Mouse (Mus musculus): ENCODE results near the gene Eif4h. TPM values are rescaled to one million over a fixed set of nuclear protein-coding genes. Genes with fewer than 3 reads are reported as not detected.
A peak's percentile ranks its signal among the peaks of the same experiment; 100 is the strongest.

Gene Eif4h
- total and polyA plus RNA-seq, 2 experiments, result 134 to 139 TPM

DNA sequence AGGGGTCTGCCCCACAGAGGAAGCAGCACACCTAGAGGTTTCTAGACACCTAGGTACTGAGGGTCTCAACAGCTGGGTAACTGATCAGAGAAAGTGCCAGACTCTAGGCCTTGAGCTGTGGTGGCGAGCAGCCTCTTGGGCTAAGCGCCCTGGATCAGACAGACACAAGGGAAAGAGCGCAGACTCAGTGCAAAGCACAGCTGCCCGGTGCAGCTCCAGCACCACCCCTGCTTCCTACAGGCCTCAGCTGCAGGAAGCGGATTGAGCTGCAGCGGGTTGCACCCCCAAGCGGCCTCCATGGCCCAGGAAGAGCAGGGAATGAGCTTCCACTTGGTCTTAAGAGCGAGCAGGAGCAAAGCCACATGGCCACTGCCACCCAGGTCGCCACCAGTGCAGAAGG is 18.8 kb downstream of the Eif4h start:
- Histone ChIP-seq H3K4me3 (ENCODE audit: insufficient read depth, low read depth, low read length) (no peak overlapping the region), H3K36me3 (ENCODE audit: control insufficient read depth, insufficient read depth, low read length) (peaks cover 41% of the 10 kb centered on the region)
- WGBS, result 88% methylated on average over 9 of the region's 9 CpGs

DNA sequence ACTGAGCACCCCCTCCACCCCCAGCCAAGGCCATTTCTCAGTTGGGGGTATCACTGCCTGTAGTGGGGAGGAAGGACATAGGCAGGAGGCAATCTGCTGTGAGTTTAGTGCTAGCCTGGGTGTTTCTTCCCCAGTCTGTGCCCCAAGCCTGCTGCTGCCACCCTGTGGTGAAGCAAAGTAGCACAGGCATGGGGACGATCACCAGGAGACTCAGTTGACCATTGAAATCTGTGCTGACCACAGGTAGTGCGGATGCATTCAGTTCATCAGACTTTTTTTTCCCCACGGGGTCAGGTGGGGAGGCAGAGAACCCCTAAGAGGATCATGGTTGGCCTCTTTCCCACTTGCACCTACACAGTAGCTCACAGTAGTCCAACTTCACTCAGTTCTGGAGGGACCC is 22.2 kb downstream of the Eif4h start:
- Histone ChIP-seq H3K4me1 (ENCODE audit: control insufficient read depth, insufficient read depth, low read length) (no peaks in the 10 kb centered on the region), H3K4me3 (ENCODE audit: insufficient read depth, low read depth, low read length) (no peak overlapping the region), H3K9ac (ENCODE audit: low read depth, low read length) (no peak overlapping the region), H3K79me2 (ENCODE audit: control insufficient read depth, insufficient read depth, low read length) (no peaks in the 10 kb centered on the region), H3K27me3 (ENCODE audit: control insufficient read depth, insufficient read depth, low read length) (no peaks in the 10 kb centered on the region), H3K36me3 (ENCODE audit: control insufficient read depth, insufficient read depth, low read length) (peaks cover 18% of the 10 kb centered on the region; the same call in 1 of the 2 replicates), H3K27ac (replicated peaks; ENCODE audit: insufficient read depth, low read depth, low read length) (no peak overlapping the region)
- DNase-seq (ENCODE audit: extremely low read depth, low read depth, low spot score), result peak; percentile 39
- WGBS, result 45% methylated on average over 3 of the region's 3 CpGs
- TF ChIP-seq CTCF (IDR thresholded peaks at IDR 0.05; ENCODE audit: low read depth, low read length), result peak; percentile 99
- no peak for TF ChIP-seq POLR2A (IDR thresholded peaks at IDR 0.05; ENCODE audit: extremely low read depth, insufficient read depth, low read length)

More for the DNA sequence above, 18.8 kb downstream of the Eif4h start:
- no peak for TF ChIP-seq CTCF (IDR thresholded peaks at IDR 0.05; ENCODE audit: low read depth, low read length)
- no peak for TF ChIP-seq POLR2A (IDR thresholded peaks at IDR 0.05; ENCODE audit: extremely low read depth, insufficient read depth, low read length)
- Histone ChIP-seq H3K4me1 (ENCODE audit: control insufficient read depth, insufficient read depth, low read length) (no peaks in the 10 kb centered on the region), H3K27ac (replicated peaks; ENCODE audit: insufficient read depth, low read depth, low read length) (no peak overlapping the region), H3K27me3 (ENCODE audit: control insufficient read depth, insufficient read depth, low read length) (no peaks in the 10 kb centered on the region), H3K79me2 (ENCODE audit: control insufficient read depth, insufficient read depth, low read length) (no peaks in the 10 kb centered on the region), H3K9ac (ENCODE audit: low read depth, low read length) (no peak overlapping the region)
- DNase-seq (ENCODE audit: extremely low read depth, low read depth, low spot score), result no peak

DNA sequence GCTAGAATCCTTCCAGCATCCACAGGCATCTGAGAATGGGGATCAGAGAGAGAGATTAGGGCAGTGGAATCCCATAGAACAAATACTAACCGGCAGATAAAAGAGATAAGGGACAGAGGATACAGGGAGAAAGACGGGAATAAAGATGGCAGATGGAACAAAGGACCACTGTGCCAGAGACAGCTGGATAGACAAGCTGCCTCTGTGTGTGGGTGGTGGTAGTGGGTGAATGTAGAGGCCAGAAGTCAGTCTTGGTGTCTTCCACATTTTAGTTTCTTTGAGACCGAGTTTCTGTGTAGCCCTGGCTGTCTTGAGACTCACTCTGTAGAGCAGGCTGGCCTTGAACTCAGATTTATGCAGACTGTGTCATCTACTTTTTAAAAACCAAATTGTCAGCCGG is 23.5 kb downstream of the Eif4h start:
- Histone ChIP-seq H3K27me3 (ENCODE audit: control insufficient read depth, insufficient read depth, low read length) (no peaks in the 10 kb centered on the region), H3K27ac (replicated peaks; ENCODE audit: insufficient read depth, low read depth, low read length) (no peak overlapping the region), H3K79me2 (ENCODE audit: control insufficient read depth, insufficient read depth, low read length) (no peaks in the 10 kb centered on the region), H3K4me3 (ENCODE audit: insufficient read depth, low read depth, low read length) (no peak overlapping the region), H3K9ac (ENCODE audit: low read depth, low read length) (no peak overlapping the region), H3K36me3 (ENCODE audit: control insufficient read depth, insufficient read depth, low read length) (peaks cover 7% of the 10 kb centered on the region; the same call in 1 of the 2 replicates), H3K4me1 (ENCODE audit: control insufficient read depth, insufficient read depth, low read length) (no peaks in the 10 kb centered on the region)
- TF ChIP-seq POLR2A (IDR thresholded peaks at IDR 0.05; ENCODE audit: extremely low read depth, insufficient read depth, low read length) (no peak), CTCF (IDR thresholded peaks at IDR 0.05; ENCODE audit: low read depth, low read length) (no peak)
- no peak for DNase-seq (ENCODE audit: extremely low read depth, low read depth, low spot score)
- 63% methylated on average over 4 of the region's 4 CpGs for WGBS

DNA sequence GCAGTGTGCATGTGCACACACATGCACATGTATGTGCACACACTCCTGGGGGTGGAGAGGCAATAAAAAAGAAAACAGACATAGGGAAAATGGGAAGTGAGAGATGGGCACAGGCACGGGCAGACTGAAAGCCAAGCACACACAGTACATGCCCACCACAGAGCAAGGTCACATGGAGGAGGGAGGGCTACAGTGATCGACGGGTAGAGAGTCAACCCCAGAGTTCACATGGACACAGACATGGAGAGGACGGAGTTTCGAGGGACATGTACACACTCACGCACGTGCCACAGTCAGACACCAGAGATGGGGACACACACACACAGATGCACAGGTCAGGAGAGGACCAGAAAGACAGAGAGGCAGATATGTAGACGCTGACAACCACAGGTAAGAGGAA is 23.9 kb downstream of the Eif4h start:
- no peaks in the 10 kb centered on the region for H3K79me2 ChIP-seq (ENCODE audit: control insufficient read depth, insufficient read depth, low read length)
- WGBS, result 81% methylated on average over 8 of the region's 8 CpGs
- no peak for TF ChIP-seq CTCF (IDR thresholded peaks at IDR 0.05; ENCODE audit: low read depth, low read length)
- no peak for TF ChIP-seq POLR2A (IDR thresholded peaks at IDR 0.05; ENCODE audit: extremely low read depth, insufficient read depth, low read length)
- DNase-seq (ENCODE audit: extremely low read depth, low read depth, low spot score), result no peak
- no peaks in the 10 kb centered on the region for H3K4me1 ChIP-seq (ENCODE audit: control insufficient read depth, insufficient read depth, low read length)
- no peaks in the 10 kb centered on the region for H3K27me3 ChIP-seq (ENCODE audit: control insufficient read depth, insufficient read depth, low read length)
- H3K4me3 ChIP-seq (ENCODE audit: insufficient read depth, low read depth, low read length), result no peak overlapping the region
- peaks cover 4% of the 10 kb centered on the region; the same call in 1 of the 2 replicates for H3K36me3 ChIP-seq (ENCODE audit: control insufficient read depth, insufficient read depth, low read length)
- H3K27ac ChIP-seq (replicated peaks; ENCODE audit: insufficient read depth, low read depth, low read length), result no peak overlapping the region
- no peak overlapping the region for H3K9ac ChIP-seq (ENCODE audit: low read depth, low read length)

DNA sequence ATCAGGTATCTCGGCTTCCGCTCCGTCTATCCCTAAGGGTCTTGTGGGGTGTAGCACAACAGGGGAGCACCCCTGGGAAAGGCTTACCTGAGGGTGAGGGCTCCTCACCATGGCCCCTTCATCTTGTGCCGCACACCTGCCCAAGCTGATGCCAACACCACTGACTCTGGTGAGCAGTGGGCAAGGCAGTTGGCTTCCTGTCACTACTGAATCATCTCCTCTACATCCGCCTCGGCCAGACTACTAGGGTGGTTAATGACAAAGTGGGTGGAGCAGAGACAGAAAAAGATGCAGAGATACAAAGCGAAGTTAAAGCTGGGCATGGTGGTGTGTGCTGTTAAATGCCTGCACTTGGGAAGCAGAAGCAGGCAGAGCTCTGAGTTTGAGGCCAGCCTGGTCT is 24.5 kb downstream of the Eif4h start, which contains the start of gene Lat2:
Gene Lat2 (minus strand): TSS at position 224 of the 400 bp plus-strand sequence.
- Histone ChIP-seq H3K79me2 (ENCODE audit: control insufficient read depth, insufficient read depth, low read length) (no peaks in the 10 kb centered on the region), H3K4me3 (ENCODE audit: insufficient read depth, low read depth, low read length) (no peak within 1 kb of the TSS), H3K27me3 (ENCODE audit: control insufficient read depth, insufficient read depth, low read length) (no peaks in the 10 kb centered on the region), H3K27ac (replicated peaks; ENCODE audit: insufficient read depth, low read depth, low read length) (no peak within 1 kb of the TSS), H3K4me1 (ENCODE audit: control insufficient read depth, insufficient read depth, low read length) (no peaks in the 10 kb centered on the region), H3K36me3 (ENCODE audit: control insufficient read depth, insufficient read depth, low read length) (peaks cover 3% of the 10 kb centered on the region; the same call in 1 of the 2 replicates), H3K9ac (ENCODE audit: low read depth, low read length) (no peak within 1 kb of the TSS)
- TF ChIP-seq CTCF (IDR thresholded peaks at IDR 0.05; ENCODE audit: low read depth, low read length) (no peak), POLR2A (IDR thresholded peaks at IDR 0.05; ENCODE audit: extremely low read depth, insufficient read depth, low read length) (no peak)
- no peak for DNase-seq (ENCODE audit: extremely low read depth, low read depth, low spot score)
- WGBS, result 89% methylated on average over 7 of the region's 7 CpGs

DNA sequence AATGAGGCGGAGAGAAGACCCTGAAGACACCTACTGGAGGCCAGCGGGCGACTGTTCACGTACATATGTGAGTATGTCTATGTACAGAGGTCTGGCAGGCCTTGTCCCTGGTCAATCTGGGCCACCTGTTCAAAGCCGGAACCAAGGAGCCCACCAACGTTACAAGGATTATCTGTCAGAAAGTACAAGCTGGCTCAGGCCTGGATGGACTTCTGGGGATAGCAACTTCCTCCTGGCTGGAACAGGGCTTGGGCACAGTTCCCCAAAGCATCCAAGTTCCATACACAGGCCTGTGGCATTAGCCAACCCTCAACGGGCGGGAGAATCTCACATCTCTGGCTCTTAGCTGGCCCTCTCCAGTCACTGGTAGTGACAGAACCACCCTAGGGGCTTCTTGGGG is 25.0 kb downstream of the Eif4h start:
- no peak overlapping the region for H3K27ac ChIP-seq (replicated peaks; ENCODE audit: insufficient read depth, low read depth, low read length)
- no peaks in the 10 kb centered on the region for H3K27me3 ChIP-seq (ENCODE audit: control insufficient read depth, insufficient read depth, low read length)
- H3K4me1 ChIP-seq (ENCODE audit: control insufficient read depth, insufficient read depth, low read length), result no peaks in the 10 kb centered on the region
- TF ChIP-seq CTCF (IDR thresholded peaks at IDR 0.05; ENCODE audit: low read depth, low read length) (no peak), POLR2A (IDR thresholded peaks at IDR 0.05; ENCODE audit: extremely low read depth, insufficient read depth, low read length) (no peak)
- DNase-seq (ENCODE audit: extremely low read depth, low read depth, low spot score), result no peak
- H3K9ac ChIP-seq (ENCODE audit: low read depth, low read length), result no peak overlapping the region
- WGBS, result 94% methylated on average over 8 of the region's 8 CpGs
- H3K79me2 ChIP-seq (ENCODE audit: control insufficient read depth, insufficient read depth, low read length), result no peaks in the 10 kb centered on the region
- no peaks in the 10 kb centered on the region for H3K36me3 ChIP-seq (ENCODE audit: control insufficient read depth, insufficient read depth, low read length)
- H3K4me3 ChIP-seq (ENCODE audit: insufficient read depth, low read depth, low read length), result no peak overlapping the region

All from liver, adult 2 months (tissue).